8 mouse cellular contexts compared by ENCODE assay signal in genomic region chr1:105354901-105355891, GRCm38 (mm10). TPM values are rescaled to one million over a fixed set of nuclear protein-coding genes. Genes with fewer than 3 reads are reported as not detected.
A peak's percentile ranks its signal among the peaks of the same experiment; 100 is the strongest.
DNase-seq lines count a peak whose midpoint lies in the region; TF ChIP-seq lines count a peak whose summit lies in the region.

No protein-coding gene starts in this region.

- H3K27me3 ChIP-seq in hindbrain, embryonic 10.5 days (ENCODE audit: insufficient read depth, poor library complexity, severe bottlenecking) = peaks cover 27% of the 10 kb centered on the region

- WGBS in hindbrain, embryonic 10.5 days = 6% methylated on average over 30 of the region's 30 CpGs

- intact Hi-C loops in left cerebral cortex, adult 2 months (cut with DNase I) = loop anchor here (5.0 to 10.0 kb wide), 2 partner anchors 258 to 360 kb away; no protein-coding TSS in a partner anchor

- peaks cover 19% of the 10 kb centered on the region for H3K4me1 ChIP-seq in hindbrain, embryonic 10.5 days (replicated peaks)

- H3K36me3 ChIP-seq in hindbrain, embryonic 10.5 days = no peaks in the 10 kb centered on the region

- H3K27ac ChIP-seq in hindbrain, embryonic 10.5 days = peak overlapping the region; percentile 86
- peak overlapping the region; percentile 73 for H3K27ac ChIP-seq in left cerebral cortex, adult 2 months

- peak; percentile 24 for DNase-seq in ZHBTc4 (ENCODE audit: low read depth, low spot score)
- DNase-seq in cerebellum, adult 9-11 months = peak; percentile 83
- peak; percentile 18 to 19 for DNase-seq in frontal cortex, postnatal 14 days (ENCODE audit: low spot score in 2 of 2)
- DNase-seq in hindbrain, embryonic 10.5 days (ENCODE audit: low spot score) = peak; percentile 48
- peak; percentile 24 to 29 for DNase-seq in left cerebral cortex, adult 2 months (ENCODE audit: extremely low spot score in 1 of 2, low spot score in 2 of 2)
- peak; percentile 51 to 61 for DNase-seq in lung, postnatal 4 days
- DNase-seq in right cerebral cortex, postnatal 25 days = peak; percentile 29
- DNase-seq in MN1 (ENCODE audit: low spot score) = no peak

- TF ChIP-seq CTCF in left cerebral cortex, adult 2 months (IDR thresholded peaks at IDR 0.05) = no peak

- peak overlapping the region; percentile 63 for H3K4me3 ChIP-seq in hindbrain, embryonic 10.5 days
- peak overlapping the region; percentile 64 for H3K4me3 ChIP-seq in left cerebral cortex, adult 2 months

- H3K9me3 ChIP-seq in hindbrain, embryonic 10.5 days = no peaks in the 10 kb centered on the region

RNA-seq across cellular contexts. Expression of gene Rnf152, which starts 1.3 kb away (rescaled TPM):
- 0.90 and 1.4 TPM in 2 replicates for polyA plus RNA-seq in hindbrain, embryonic 10.5 days (2016; fragmentation: Nextera tagmentation; extraction: Ambion mirVana)
- total RNA-seq in left cerebral cortex, adult 2 months (2021) = 1 to 10 TPM; 7.6 to 9.4 TPM
